Mouse (Mus musculus): Measurements from ENCODE around the gene Il1f5. TPM values are rescaled to one million over a fixed set of nuclear protein-coding genes. Genes with fewer than 3 reads are reported as not detected.

Il1f5 gene
- polyA plus RNA-seq, 1 experiment: not detected

DNA sequence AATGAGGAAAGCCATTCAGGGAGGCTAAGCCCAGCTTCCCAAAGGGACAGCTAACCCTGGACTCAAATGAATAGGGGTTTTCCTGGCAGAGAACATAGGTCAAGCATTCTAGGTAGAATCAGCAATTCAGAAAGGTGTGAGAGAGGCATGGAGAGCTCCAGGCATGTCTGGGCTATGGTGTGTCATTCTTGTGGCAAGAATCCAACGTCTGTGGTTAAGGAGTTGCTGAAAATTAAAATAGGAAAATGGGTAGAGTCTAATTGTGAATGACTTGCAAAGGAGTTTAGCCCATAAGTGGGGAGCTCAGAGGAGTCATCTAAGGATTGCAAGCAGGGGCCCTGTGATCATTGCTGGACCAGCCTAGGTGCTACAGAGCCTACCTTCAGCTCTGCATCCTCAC lies 17.9 kb downstream of the Il1f5 start:
- Histone ChIP-seq H3K4me3 (ENCODE audit: insufficient read depth, poor library complexity, severe bottlenecking) (no peak overlapping the region), H3K36me3 (ENCODE audit: control insufficient read depth, insufficient read depth) (no peaks in the 10 kb centered on the region), H3K27me3 (ENCODE audit: control insufficient read depth, insufficient read depth, insufficient read length) (no peaks in the 10 kb centered on the region), H3K79me2 (ENCODE audit: control insufficient read depth, insufficient read depth) (no peaks in the 10 kb centered on the region), H3ac (ENCODE audit: control insufficient read depth, insufficient read length, low read depth) (no peak overlapping the region), H3K79me3 (ENCODE audit: low read depth) (no peaks in the 10 kb centered on the region)
- no peak for TF ChIP-seq CTCF (IDR thresholded peaks at IDR 0.05; ENCODE audit: control insufficient read depth, insufficient read depth, insufficient read length)
- TF ChIP-seq CEBPB (IDR thresholded peaks at IDR 0.05; ENCODE audit: low read depth): no peak
- TF ChIP-seq MAX (IDR thresholded peaks at IDR 0.05): no peak
- TF ChIP-seq MYOD1 (IDR thresholded peaks at IDR 0.05; ENCODE audit: control insufficient read depth, insufficient read length, low read depth): no peak
- no peak for TF ChIP-seq FOSL1 (IDR thresholded peaks at IDR 0.05; ENCODE audit: insufficient read depth, low read length, poor library complexity, severe bottlenecking)
- TF ChIP-seq USF1 (IDR thresholded peaks at IDR 0.05; ENCODE audit: low read depth): no peak
- TF ChIP-seq MYOG (IDR thresholded peaks at IDR 0.05; ENCODE audit: control insufficient read depth, extremely low read depth, insufficient read length): no peak

DNA sequence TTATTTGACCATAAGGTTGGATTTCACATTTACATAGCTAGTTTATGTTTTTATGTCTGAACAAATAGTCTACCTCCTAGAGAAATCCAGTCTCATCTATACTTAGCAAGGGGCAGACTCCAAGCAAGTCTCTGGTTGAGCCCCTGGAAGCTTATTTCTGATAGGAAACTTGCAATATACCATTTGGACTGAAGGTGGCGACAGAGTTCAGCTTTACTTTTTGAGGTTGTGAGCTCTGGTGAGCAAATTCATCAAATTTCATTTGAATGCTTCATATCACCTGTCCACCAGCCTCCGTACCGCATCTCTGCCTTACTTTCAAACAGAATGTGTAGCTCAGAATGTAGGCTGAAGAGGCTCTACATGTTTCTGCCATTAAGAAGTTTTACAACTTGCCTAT lies 20.1 kb downstream of the Il1f5 start:
- H3K36me3 ChIP-seq (ENCODE audit: control insufficient read depth, insufficient read depth): no peaks in the 10 kb centered on the region
- no peaks in the 10 kb centered on the region for H3K79me3 ChIP-seq (ENCODE audit: low read depth)
- no peaks in the 10 kb centered on the region for H3K27me3 ChIP-seq (ENCODE audit: control insufficient read depth, insufficient read depth, insufficient read length)
- TF ChIP-seq CEBPB (IDR thresholded peaks at IDR 0.05; ENCODE audit: low read depth) (no peak), MAX (IDR thresholded peaks at IDR 0.05) (no peak), CTCF (IDR thresholded peaks at IDR 0.05; ENCODE audit: control insufficient read depth, insufficient read depth, insufficient read length) (no peak), MYOG (IDR thresholded peaks at IDR 0.05; ENCODE audit: control insufficient read depth, extremely low read depth, insufficient read length) (no peak), USF1 (IDR thresholded peaks at IDR 0.05; ENCODE audit: low read depth) (no peak), FOSL1 (IDR thresholded peaks at IDR 0.05; ENCODE audit: insufficient read depth, low read length, poor library complexity, severe bottlenecking) (no peak), MYOD1 (IDR thresholded peaks at IDR 0.05; ENCODE audit: control insufficient read depth, insufficient read length, low read depth) (no peak)
- no peak overlapping the region for H3ac ChIP-seq (ENCODE audit: control insufficient read depth, insufficient read length, low read depth)
- no peaks in the 10 kb centered on the region for H3K79me2 ChIP-seq (ENCODE audit: control insufficient read depth, insufficient read depth)
- no peak overlapping the region for H3K4me3 ChIP-seq (ENCODE audit: insufficient read depth, poor library complexity, severe bottlenecking)

DNA sequence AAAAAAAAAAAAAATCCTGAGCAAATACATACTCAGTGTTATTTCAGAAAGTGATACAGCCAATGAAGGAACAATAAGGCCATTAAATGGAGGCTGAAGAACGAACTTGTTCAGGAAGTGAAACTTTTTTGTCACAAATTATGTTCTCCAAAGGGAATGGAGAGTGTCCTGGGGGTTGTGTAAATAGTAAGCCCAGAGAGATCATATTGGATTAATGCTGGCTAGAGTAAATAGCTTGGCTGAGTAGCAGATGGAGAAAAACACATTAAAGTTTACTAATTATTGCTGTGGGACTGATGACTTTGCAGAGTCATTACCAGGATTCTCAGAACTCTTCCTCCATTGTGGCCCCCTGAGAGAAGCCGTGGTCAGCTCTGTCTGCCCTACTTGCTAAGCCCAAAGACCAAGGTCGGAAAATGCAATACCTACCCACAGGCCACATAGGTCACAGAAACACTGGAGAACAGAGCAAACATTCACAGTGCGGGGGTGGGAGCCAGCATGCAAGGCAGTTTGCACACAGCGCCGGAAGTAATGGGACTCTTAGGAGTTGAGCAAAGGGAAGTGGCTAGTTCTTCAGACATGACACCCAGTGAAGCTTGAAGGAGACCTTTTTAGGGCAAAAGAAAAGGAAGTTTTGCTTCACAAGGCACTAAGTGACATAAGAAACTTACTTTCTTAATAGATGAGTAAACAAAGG lies 34.7 kb downstream of the Il1f5 start:
- Histone ChIP-seq H3K36me3 (ENCODE audit: control insufficient read depth, insufficient read depth) (no peaks in the 10 kb centered on the region), H3K79me2 (ENCODE audit: control insufficient read depth, insufficient read depth) (no peaks in the 10 kb centered on the region), H3K79me3 (ENCODE audit: low read depth) (no peaks in the 10 kb centered on the region), H3K27me3 (ENCODE audit: control insufficient read depth, insufficient read depth, insufficient read length) (no peaks in the 10 kb centered on the region), H3K4me3 (ENCODE audit: insufficient read depth, poor library complexity, severe bottlenecking) (no peak overlapping the region), H3ac (ENCODE audit: control insufficient read depth, insufficient read length, low read depth) (no peak overlapping the region)
- TF ChIP-seq MAX (IDR thresholded peaks at IDR 0.05) (no peak), USF1 (IDR thresholded peaks at IDR 0.05; ENCODE audit: low read depth) (no peak), FOSL1 (IDR thresholded peaks at IDR 0.05; ENCODE audit: insufficient read depth, low read length, poor library complexity, severe bottlenecking) (no peak), CEBPB (IDR thresholded peaks at IDR 0.05; ENCODE audit: low read depth) (no peak), MYOD1 (IDR thresholded peaks at IDR 0.05; ENCODE audit: control insufficient read depth, insufficient read length, low read depth) (no peak), MYOG (IDR thresholded peaks at IDR 0.05; ENCODE audit: control insufficient read depth, extremely low read depth, insufficient read length) (no peak), CTCF (IDR thresholded peaks at IDR 0.05; ENCODE audit: control insufficient read depth, insufficient read depth, insufficient read length) (no peak)

DNA sequence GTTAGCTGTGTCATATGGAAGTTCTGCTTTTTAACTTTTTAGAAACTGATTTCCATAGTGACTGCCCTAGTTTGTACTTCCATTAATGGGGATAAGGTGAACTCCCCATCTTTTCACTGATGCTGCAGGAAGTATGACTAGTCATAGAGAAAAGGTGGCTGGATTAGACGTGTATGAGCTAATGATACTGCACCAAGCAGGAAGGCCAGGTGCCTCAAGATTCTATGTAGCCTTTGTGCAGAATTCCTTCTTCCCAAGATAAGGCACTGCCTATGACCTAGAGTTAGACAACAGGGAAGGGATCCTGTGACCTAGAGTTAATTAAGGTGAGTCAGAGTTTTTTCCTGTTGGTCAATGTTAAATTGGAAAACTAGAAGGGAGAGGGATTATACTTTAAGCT lies 40.2 kb downstream of the Il1f5 start:
- Histone ChIP-seq H3K4me3 (ENCODE audit: insufficient read depth, poor library complexity, severe bottlenecking) (no peak overlapping the region), H3ac (ENCODE audit: control insufficient read depth, insufficient read length, low read depth) (no peak overlapping the region), H3K79me3 (ENCODE audit: low read depth) (no peaks in the 10 kb centered on the region), H3K36me3 (ENCODE audit: control insufficient read depth, insufficient read depth) (no peaks in the 10 kb centered on the region), H3K79me2 (ENCODE audit: control insufficient read depth, insufficient read depth) (no peaks in the 10 kb centered on the region), H3K27me3 (ENCODE audit: control insufficient read depth, insufficient read depth, insufficient read length) (no peaks in the 10 kb centered on the region)
- TF ChIP-seq CTCF (IDR thresholded peaks at IDR 0.05; ENCODE audit: control insufficient read depth, insufficient read depth, insufficient read length) (no peak), FOSL1 (IDR thresholded peaks at IDR 0.05; ENCODE audit: insufficient read depth, low read length, poor library complexity, severe bottlenecking) (no peak), MYOG (IDR thresholded peaks at IDR 0.05; ENCODE audit: control insufficient read depth, extremely low read depth, insufficient read length) (no peak), MYOD1 (IDR thresholded peaks at IDR 0.05; ENCODE audit: control insufficient read depth, insufficient read length, low read depth) (no peak), CEBPB (IDR thresholded peaks at IDR 0.05; ENCODE audit: low read depth) (no peak), MAX (IDR thresholded peaks at IDR 0.05) (no peak), USF1 (IDR thresholded peaks at IDR 0.05; ENCODE audit: low read depth) (no peak)

DNA sequence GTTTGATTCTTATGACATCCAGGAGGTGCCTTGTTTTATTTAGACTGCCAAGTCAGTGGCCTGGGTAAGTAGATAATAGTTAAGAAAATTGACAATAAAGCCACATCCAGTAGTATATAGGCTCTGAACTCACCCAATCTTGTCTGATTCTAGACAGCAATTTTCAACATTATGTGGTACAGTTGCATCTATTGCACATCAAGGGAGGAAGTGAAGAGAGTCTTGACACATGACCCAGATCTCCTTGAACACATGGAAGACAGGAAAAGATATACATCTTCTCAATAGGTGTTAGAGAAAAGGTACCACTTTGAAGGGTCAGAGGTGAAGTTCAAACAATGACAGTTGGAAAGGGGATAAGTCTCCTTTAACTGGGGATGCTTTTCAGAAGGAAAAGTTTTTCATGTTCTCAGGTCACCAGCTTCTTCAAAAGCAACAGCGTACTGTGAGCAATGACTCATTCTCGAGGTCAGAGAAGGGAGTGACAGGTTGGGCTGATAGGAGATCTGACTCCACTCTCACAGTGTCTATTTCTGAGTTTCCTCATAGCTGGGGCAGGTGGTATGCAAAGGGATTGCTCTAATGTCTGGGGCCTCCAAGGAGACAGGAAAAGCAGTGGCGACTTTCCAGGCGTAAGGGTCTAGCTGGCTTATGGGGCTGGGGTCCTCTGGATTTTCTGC lies 41.3 kb downstream of the Il1f5 start:
- TF ChIP-seq CTCF (IDR thresholded peaks at IDR 0.05; ENCODE audit: control insufficient read depth, insufficient read depth, insufficient read length) (no peak), MYOD1 (IDR thresholded peaks at IDR 0.05; ENCODE audit: control insufficient read depth, insufficient read length, low read depth) (no peak), MAX (IDR thresholded peaks at IDR 0.05) (no peak), MYOG (IDR thresholded peaks at IDR 0.05; ENCODE audit: control insufficient read depth, extremely low read depth, insufficient read length) (no peak), CEBPB (IDR thresholded peaks at IDR 0.05; ENCODE audit: low read depth) (no peak)
- H3ac ChIP-seq (ENCODE audit: control insufficient read depth, insufficient read length, low read depth): no peak overlapping the region
- H3K27me3 ChIP-seq (ENCODE audit: control insufficient read depth, insufficient read depth, insufficient read length): no peaks in the 10 kb centered on the region

More for the DNA sequence above, 41.3 kb downstream of the Il1f5 start:
- no peaks in the 10 kb centered on the region for H3K79me2 ChIP-seq (ENCODE audit: control insufficient read depth, insufficient read depth)
- H3K36me3 ChIP-seq (ENCODE audit: control insufficient read depth, insufficient read depth): no peaks in the 10 kb centered on the region
- no peaks in the 10 kb centered on the region for H3K79me3 ChIP-seq (ENCODE audit: low read depth)
- no peak overlapping the region for H3K4me3 ChIP-seq (ENCODE audit: insufficient read depth, poor library complexity, severe bottlenecking)

Other genes starting within 250 kb of the Il1f5 start
- not detected for gene Hnmt, start 227.6 kb upstream of the Il1f5 start, polyA plus RNA-seq (2012; fragmentation: generic; extraction: Trizol)
- gene Tbpl2, start 180.4 kb upstream of the Il1f5 start, polyA plus RNA-seq (2012; fragmentation: generic; extraction: Trizol): not detected
- not detected for gene Il1f8, start 123.8 kb upstream of the Il1f5 start, polyA plus RNA-seq (2012; fragmentation: generic; extraction: Trizol)
- not detected for gene Il1f9, start 90.5 kb upstream of the Il1f5 start, polyA plus RNA-seq (2012; fragmentation: generic; extraction: Trizol)
- gene Il1f6, start 61.5 kb upstream of the Il1f5 start, polyA plus RNA-seq (2012; fragmentation: generic; extraction: Trizol): not detected
- not detected for gene Il1f10, start 14.2 kb downstream of the Il1f5 start, polyA plus RNA-seq (2012; fragmentation: generic; extraction: Trizol)
- gene Il1rn, start 59.9 kb downstream of the Il1f5 start, polyA plus RNA-seq (2012; fragmentation: generic; extraction: Trizol): 0.20 TPM
- under 0.01 TPM for gene Psd4, start 90.6 kb downstream of the Il1f5 start, polyA plus RNA-seq (2012; fragmentation: generic; extraction: Trizol)
- gene Pax8, start 198.6 kb downstream of the Il1f5 start, polyA plus RNA-seq (2012; fragmentation: generic; extraction: Trizol): not detected

All from C2C12 (cell line).